Comparison of ENCODE assay signal across 20 mouse cellular contexts in genomic region chr17:44660121-44660806, GRCm38 (mm10).
"Had no signal": no experiment of that assay in that cellular context is flagged by ENCODE, and none has a peak within 500 bp of the region (broad histone marks: within the 10 kb centered on the region; RNA-seq: fewer than 3 reads in every experiment).

No protein-coding gene starts in this region.

- H3K36me3 ChIP-seq: limb, embryonic 10.5 days; limb, embryonic 13.5 days; liver, embryonic 12.5 days; liver, embryonic 15.5 days; lung, embryonic 15.5 days; neural tube, embryonic 12.5 days; neural tube, embryonic 15.5 days had no signal

- H3K27ac ChIP-seq: limb, embryonic 10.5 days; limb, embryonic 13.5 days; liver, embryonic 12.5 days; liver, embryonic 15.5 days; lung, embryonic 15.5 days; neural tube, embryonic 12.5 days; neural tube, embryonic 15.5 days; stomach, postnatal 0 days had no signal

- H3K4me3 ChIP-seq: limb, embryonic 10.5 days; limb, embryonic 13.5 days; liver, embryonic 12.5 days; liver, embryonic 15.5 days; lung, embryonic 15.5 days; neural tube, embryonic 12.5 days; neural tube, embryonic 15.5 days had no signal

- H3K9ac ChIP-seq: limb, embryonic 13.5 days; liver, embryonic 12.5 days; liver, embryonic 15.5 days; lung, embryonic 15.5 days; neural tube, embryonic 12.5 days; neural tube, embryonic 15.5 days had no signal

- H3K9me3 ChIP-seq: limb, embryonic 10.5 days; limb, embryonic 13.5 days; liver, embryonic 12.5 days; liver, embryonic 15.5 days; lung, embryonic 15.5 days; neural tube, embryonic 12.5 days; neural tube, embryonic 15.5 days had no signal

- DNase-seq: kidney, postnatal 14 days; kidney, postnatal 4 days; liver; lung, adult 18-20 months; lung, postnatal 14 days; lung, postnatal 4 days; midbrain, embryonic 14.5 days; retina, postnatal 1 day; thymus, adult 2 months; thymus, postnatal 14 days; thymus, postnatal 4 days had no signal

- ATAC-seq: liver, embryonic 12.5 days had no signal

- H3K4me1 ChIP-seq: liver, embryonic 12.5 days; liver, embryonic 15.5 days; lung, embryonic 15.5 days; neural tube, embryonic 12.5 days; neural tube, embryonic 15.5 days had no signal

- H3K27me3 ChIP-seq: limb, embryonic 13.5 days; liver, embryonic 12.5 days; liver, embryonic 15.5 days; lung, embryonic 15.5 days; neural tube, embryonic 12.5 days; neural tube, embryonic 15.5 days had no signal

- H3K4me2 ChIP-seq: limb, embryonic 13.5 days; liver, embryonic 12.5 days; liver, embryonic 15.5 days; lung, embryonic 15.5 days; midbrain, embryonic 11.5 days; neural tube, embryonic 12.5 days; neural tube, embryonic 15.5 days had no signal
